Mouse (Mus musculus) cortical plate, adult 2 months (tissue): ENCODE results near the gene Phactr4.

ENCODE experiments used
- CTCF ChIP-seq: fragments of 200-500 bp; IDR thresholded peaks from 2 replicates; pipeline ENCODE4 v1.5.1; 2011; ENCODE audit warnings: mild to moderate bottlenecking, control low read depth, low read length; ENCODE audit not compliant: insufficient read depth; ENCODE audit errors: extremely low read depth
- POLR2A ChIP-seq: fragments of 200-500 bp; IDR thresholded peaks from 2 replicates; pipeline ENCODE4 v1.6.1; 2011; ENCODE audit warnings: mild to moderate bottlenecking, low read length, control low read depth; ENCODE audit not compliant: insufficient read depth; ENCODE audit errors: extremely low read depth

GRCm38 (mm10) chr4:132432717-132433372 lies 10.6 kb upstream of the Phactr4 start:
- TF ChIP-seq CTCF (no peak), POLR2A (no peak)
